Mouse (Mus musculus): ENCODE measurements at regions not wholly inside any gene's neighbourhood (a gene's known extent, or its start where the extent isn't known, plus 50 kb on each side); places are given as distances from the start of the nearest gene placed in this dataset.

DNA sequence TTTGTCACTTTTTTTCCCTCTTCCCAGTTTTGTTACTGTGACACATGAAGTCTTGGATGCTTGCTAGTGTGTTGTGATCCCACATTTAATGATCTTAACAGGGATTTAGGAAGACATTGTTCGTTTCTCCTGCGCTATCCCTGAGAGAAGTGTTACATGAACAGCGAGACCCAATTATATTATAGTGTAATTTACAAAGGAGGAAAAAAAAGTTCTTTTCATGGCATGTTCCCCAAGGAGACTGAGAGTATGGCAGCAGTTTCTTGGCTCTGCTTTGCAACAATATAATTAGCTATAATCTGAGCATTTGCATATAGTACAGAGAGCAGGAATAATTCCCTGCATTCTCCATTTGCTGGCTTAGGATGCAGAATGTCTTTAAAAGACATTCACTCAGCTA lies 168.6 kb downstream of the Insc start:
- H3K4me1 ChIP-seq (ENCODE audit: control insufficient read depth, insufficient read depth, low read length), result no peaks in the 10 kb centered on the region
- H3K36me3 ChIP-seq (ENCODE audit: control insufficient read depth, insufficient read depth, low read length), result no peaks in the 10 kb centered on the region
- H3K79me2 ChIP-seq (replicated peaks; ENCODE audit: control insufficient read depth, insufficient read depth, low read length), result no peaks in the 10 kb centered on the region
- no peak overlapping the region for H3K27ac ChIP-seq
- no peak for DNase-seq
- no peaks in the 10 kb centered on the region for H3K27me3 ChIP-seq (ENCODE audit: control insufficient read depth, insufficient read depth, low read length)
- H3K4me3 ChIP-seq, result no peak overlapping the region
- 90% methylated on average over 3 of the region's 3 CpGs for WGBS
- no peak overlapping the region for H3K9ac ChIP-seq (ENCODE audit: low read depth, low read length)
- intact Hi-C loops (cut with DNase I), result no loop called here
- TF ChIP-seq CTCF (IDR thresholded peaks at IDR 0.05), result no peak
- TF ChIP-seq EP300 (IDR thresholded peaks at IDR 0.05; ENCODE audit: insufficient read depth, low read depth, low read length), result no peak
- no peak for TF ChIP-seq POLR2A (IDR thresholded peaks at IDR 0.05; ENCODE audit: insufficient read depth, low read depth, low read length)

DNA sequence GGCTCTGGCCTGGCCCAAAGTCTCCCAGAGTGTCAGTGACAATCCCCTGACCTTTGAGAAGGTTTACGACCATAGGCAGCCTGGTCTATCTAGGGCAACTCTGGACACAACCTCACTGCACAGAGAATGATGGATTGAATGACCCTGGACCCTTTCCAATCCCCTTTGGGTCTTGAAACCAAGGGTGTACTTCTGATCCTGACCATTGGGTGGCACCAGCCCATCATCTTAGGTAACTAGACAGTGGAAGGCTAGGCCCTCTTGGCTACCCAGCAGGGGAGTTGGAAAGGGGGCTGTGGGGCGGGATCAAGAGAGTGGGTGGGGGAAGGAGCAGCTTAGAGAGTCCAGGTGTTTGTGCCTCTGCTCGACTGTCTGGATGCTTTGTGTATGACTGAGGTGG lies 178.7 kb downstream of the Insc start:
- WGBS, result 24% methylated on average over 3 of the region's 3 CpGs
- no peaks in the 10 kb centered on the region for H3K4me1 ChIP-seq (ENCODE audit: control insufficient read depth, insufficient read depth, low read length)

DNA sequence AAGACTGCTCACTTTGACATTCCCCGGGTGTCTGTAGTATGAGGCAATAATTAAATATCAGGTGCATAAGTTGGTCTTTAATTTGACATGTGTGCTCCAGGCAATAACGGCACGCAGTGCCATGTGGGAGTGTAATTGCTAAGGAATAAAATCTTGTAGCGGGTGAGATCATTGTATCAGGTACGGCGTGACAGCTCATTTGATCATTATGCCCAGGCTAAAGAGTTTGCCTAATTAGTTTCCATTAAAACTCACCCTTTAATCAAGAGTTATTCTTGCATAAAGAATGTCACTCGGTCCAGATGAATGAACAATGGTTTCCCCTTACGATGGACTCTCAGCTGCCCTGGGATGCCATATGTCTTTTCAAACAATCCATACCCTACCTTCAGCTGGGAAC lies 190.4 kb downstream of the Insc start:
- H3K79me2 ChIP-seq (replicated peaks; ENCODE audit: control insufficient read depth, insufficient read depth, low read length), result no peaks in the 10 kb centered on the region
- H3K4me3 ChIP-seq, result no peak overlapping the region
- DNase-seq, result no peak
- H3K4me1 ChIP-seq (ENCODE audit: control insufficient read depth, insufficient read depth, low read length), result no peaks in the 10 kb centered on the region
- 92% methylated on average over 8 of the region's 8 CpGs for WGBS
- H3K36me3 ChIP-seq (ENCODE audit: control insufficient read depth, insufficient read depth, low read length), result no peaks in the 10 kb centered on the region
- intact Hi-C loops (cut with DNase I), result no loop called here
- no peaks in the 10 kb centered on the region for H3K27me3 ChIP-seq (ENCODE audit: control insufficient read depth, insufficient read depth, low read length)
- TF ChIP-seq CTCF (IDR thresholded peaks at IDR 0.05) (no peak), POLR2A (IDR thresholded peaks at IDR 0.05; ENCODE audit: insufficient read depth, low read depth, low read length) (no peak), EP300 (IDR thresholded peaks at IDR 0.05; ENCODE audit: insufficient read depth, low read depth, low read length) (no peak)
- H3K9ac ChIP-seq (ENCODE audit: low read depth, low read length), result no peak overlapping the region
- no peak overlapping the region for H3K27ac ChIP-seq

More for the DNA sequence above, 178.7 kb downstream of the Insc start:
- H3K27me3 ChIP-seq (ENCODE audit: control insufficient read depth, insufficient read depth, low read length), result no peaks in the 10 kb centered on the region
- TF ChIP-seq POLR2A (IDR thresholded peaks at IDR 0.05; ENCODE audit: insufficient read depth, low read depth, low read length), result no peak
- 0 out of 2 replicates have a peak, but pooled peaks have one; percentile 8 for TF ChIP-seq EP300 (IDR thresholded peaks at IDR 0.05; ENCODE audit: insufficient read depth, low read depth, low read length)
- peak; percentile 77 for TF ChIP-seq CTCF (IDR thresholded peaks at IDR 0.05)
- H3K36me3 ChIP-seq (ENCODE audit: control insufficient read depth, insufficient read depth, low read length), result no peaks in the 10 kb centered on the region
- no peaks in the 10 kb centered on the region for H3K79me2 ChIP-seq (replicated peaks; ENCODE audit: control insufficient read depth, insufficient read depth, low read length)
- peak; percentile 49 to 65 for DNase-seq
- no peak overlapping the region for H3K4me3 ChIP-seq
- no peak overlapping the region for H3K9ac ChIP-seq (ENCODE audit: low read depth, low read length)
- intact Hi-C loops (cut with DNase I), result loop anchor here (5.0 kb wide), 1 partner anchor 1120 kb away; no protein-coding TSS in a partner anchor
- H3K27ac ChIP-seq, result no peak overlapping the region

DNA sequence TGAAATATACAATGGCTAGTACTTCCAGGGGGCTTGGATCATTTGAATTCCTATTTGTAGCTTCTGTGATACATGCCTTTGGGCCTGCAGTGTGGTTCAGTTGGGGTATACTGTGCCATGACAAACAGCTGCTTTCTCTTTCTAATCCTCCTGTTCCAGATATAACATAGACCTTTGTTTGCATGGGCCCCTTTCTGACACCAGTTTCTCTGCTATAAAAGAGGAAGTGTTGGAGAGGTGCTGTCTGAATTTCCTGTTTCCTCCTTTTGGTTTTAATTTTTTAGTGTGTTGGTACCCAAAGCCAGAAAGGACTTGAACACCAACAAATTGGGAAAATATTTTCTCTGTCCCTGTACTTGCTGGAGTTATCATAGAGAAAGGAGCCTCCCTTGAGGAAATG lies 207.3 kb downstream of the Insc start:
- Histone ChIP-seq H3K4me3 (no peak overlapping the region), H3K9ac (ENCODE audit: low read depth, low read length) (no peak overlapping the region), H3K4me1 (ENCODE audit: control insufficient read depth, insufficient read depth, low read length) (no peaks in the 10 kb centered on the region), H3K36me3 (ENCODE audit: control insufficient read depth, insufficient read depth, low read length) (no peaks in the 10 kb centered on the region), H3K27me3 (ENCODE audit: control insufficient read depth, insufficient read depth, low read length) (no peaks in the 10 kb centered on the region), H3K27ac (no peak overlapping the region), H3K79me2 (replicated peaks; ENCODE audit: control insufficient read depth, insufficient read depth, low read length) (no peaks in the 10 kb centered on the region)
- no peak for TF ChIP-seq POLR2A (IDR thresholded peaks at IDR 0.05; ENCODE audit: insufficient read depth, low read depth, low read length)
- no peak for TF ChIP-seq EP300 (IDR thresholded peaks at IDR 0.05; ENCODE audit: insufficient read depth, low read depth, low read length)
- no peak for TF ChIP-seq CTCF (IDR thresholded peaks at IDR 0.05)
- intact Hi-C loops (cut with DNase I), result no loop called here
- no peak for DNase-seq

DNA sequence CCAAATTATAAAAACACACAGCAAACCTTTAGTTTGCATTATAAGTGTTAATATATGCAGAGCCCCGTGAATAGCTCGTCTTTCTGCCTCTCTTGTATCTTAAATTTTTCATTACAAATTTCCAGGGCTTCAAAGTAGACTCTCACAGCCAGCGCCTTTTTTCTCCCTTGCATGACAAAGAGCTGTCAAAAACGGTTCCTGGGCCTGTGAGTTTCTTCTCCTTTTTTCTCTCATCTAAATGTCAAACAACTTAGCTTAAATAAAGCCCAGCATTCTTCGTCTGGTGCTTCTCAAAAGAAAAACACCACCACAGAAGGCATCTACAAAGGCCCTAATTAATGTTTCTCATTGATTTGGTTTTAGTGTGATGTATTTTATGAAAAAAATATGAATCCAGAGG lies 219.7 kb downstream of the Insc start:
- Histone ChIP-seq H3K27ac (no peak overlapping the region), H3K79me2 (replicated peaks; ENCODE audit: control insufficient read depth, insufficient read depth, low read length) (no peaks in the 10 kb centered on the region), H3K27me3 (ENCODE audit: control insufficient read depth, insufficient read depth, low read length) (no peaks in the 10 kb centered on the region), H3K36me3 (ENCODE audit: control insufficient read depth, insufficient read depth, low read length) (no peaks in the 10 kb centered on the region), H3K9ac (ENCODE audit: low read depth, low read length) (no peak overlapping the region), H3K4me3 (no peak overlapping the region), H3K4me1 (ENCODE audit: control insufficient read depth, insufficient read depth, low read length) (no peaks in the 10 kb centered on the region)
- no peak for DNase-seq
- 67% methylated on average over 5 of the region's 5 CpGs for WGBS
- no peak for TF ChIP-seq EP300 (IDR thresholded peaks at IDR 0.05; ENCODE audit: insufficient read depth, low read depth, low read length)
- TF ChIP-seq CTCF (IDR thresholded peaks at IDR 0.05), result no peak
- TF ChIP-seq POLR2A (IDR thresholded peaks at IDR 0.05; ENCODE audit: insufficient read depth, low read depth, low read length), result no peak
- intact Hi-C loops (cut with DNase I), result no loop called here

DNA sequence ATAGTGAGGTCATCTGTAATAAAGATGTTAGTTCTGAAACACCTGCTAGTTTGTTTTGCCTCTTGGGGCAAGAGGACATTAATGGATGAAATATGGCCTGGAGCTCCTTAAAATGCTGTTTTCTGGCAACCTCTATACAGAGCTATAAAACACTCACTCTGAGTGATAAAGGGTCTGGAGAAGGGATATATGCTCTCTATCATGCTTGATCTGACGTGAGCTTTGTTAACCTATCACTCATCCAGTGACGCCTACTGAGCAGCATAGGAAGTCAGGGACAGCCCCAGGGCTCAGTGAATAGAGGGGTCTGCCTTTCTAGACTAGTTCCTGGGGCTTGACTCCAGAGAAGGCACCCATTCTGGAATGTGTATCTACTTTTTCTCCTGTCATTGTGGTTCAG lies 222.4 kb downstream of the Insc start:
- TF ChIP-seq EP300 (IDR thresholded peaks at IDR 0.05; ENCODE audit: insufficient read depth, low read depth, low read length) (no peak), POLR2A (IDR thresholded peaks at IDR 0.05; ENCODE audit: insufficient read depth, low read depth, low read length) (no peak), CTCF (IDR thresholded peaks at IDR 0.05) (no peak)
- no peaks in the 10 kb centered on the region for H3K79me2 ChIP-seq (replicated peaks; ENCODE audit: control insufficient read depth, insufficient read depth, low read length)
- WGBS, result 55% methylated on average over 2 of the region's 2 CpGs

More for the DNA sequence above, 222.4 kb downstream of the Insc start:
- no peak for DNase-seq
- no peak overlapping the region for H3K4me3 ChIP-seq
- intact Hi-C loops (cut with DNase I), result no loop called here
- no peaks in the 10 kb centered on the region for H3K27me3 ChIP-seq (ENCODE audit: control insufficient read depth, insufficient read depth, low read length)
- no peaks in the 10 kb centered on the region for H3K36me3 ChIP-seq (ENCODE audit: control insufficient read depth, insufficient read depth, low read length)
- no peak overlapping the region for H3K27ac ChIP-seq
- H3K4me1 ChIP-seq (ENCODE audit: control insufficient read depth, insufficient read depth, low read length), result no peaks in the 10 kb centered on the region
- no peak overlapping the region for H3K9ac ChIP-seq (ENCODE audit: low read depth, low read length)
